Comparison of ENCODE assay signal across 9 mouse cellular contexts in the genomic region with DNA sequence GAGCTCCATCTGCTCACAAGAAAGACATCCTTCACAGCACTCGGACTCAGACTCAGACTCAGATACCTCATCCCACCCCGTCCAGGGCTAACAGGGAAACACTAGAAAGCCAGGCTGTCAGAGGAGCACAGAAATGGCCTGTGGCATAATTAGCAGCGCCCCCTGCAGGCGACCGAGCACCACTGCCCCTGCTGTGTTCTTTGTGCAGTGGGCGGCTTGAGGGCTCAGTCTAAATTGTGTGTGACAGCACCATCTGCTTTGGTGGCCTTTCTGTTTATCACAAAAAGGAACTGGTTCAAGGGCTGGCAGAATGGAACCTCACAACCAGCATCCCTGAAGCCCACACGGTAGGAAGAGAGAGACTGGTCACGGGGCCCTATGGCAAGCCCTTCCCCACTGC. TPM values are rescaled to one million over a fixed set of nuclear protein-coding genes. Genes with fewer than 3 reads are reported as not detected.
DNase-seq lines count a peak whose midpoint lies in the region; ATAC-seq and TF ChIP-seq lines count a peak whose summit lies in the region.
"Had no signal": no experiment of that assay in that cellular context is flagged by ENCODE, and none has a peak within 500 bp of the region (broad histone marks: within the 10 kb centered on the region; RNA-seq: fewer than 3 reads in every experiment).

No protein-coding gene starts in this region.

- H3K27ac ChIP-seq in heart, adult 2 months: no peak overlapping the region
- H3K27ac ChIP-seq in embryonic facial prominence, embryonic 11.5 days (replicated peaks; ENCODE audit: low read depth, low read length): no peak overlapping the region
- H3K27ac ChIP-seq in midbrain, embryonic 10.5 days (replicated peaks): peak overlapping the region; percentile 59
- no peak overlapping the region for H3K27ac ChIP-seq in small intestine, adult 2 months (ENCODE audit: insufficient read depth, low read depth, low read length)
- H3K27ac ChIP-seq: limb, embryonic 12.5 days had no signal

- no peaks in the 10 kb centered on the region for H3K79me2 ChIP-seq in heart, adult 2 months (replicated peaks; ENCODE audit: control insufficient read depth, insufficient read depth, low read length)

- no peak overlapping the region for H3K4me3 ChIP-seq in heart, adult 2 months
- H3K4me3 ChIP-seq in embryonic facial prominence, embryonic 11.5 days (ENCODE audit: low read depth, low read length): no peak overlapping the region
- H3K4me3 ChIP-seq in midbrain, embryonic 10.5 days: no peak overlapping the region
- H3K4me3 ChIP-seq in small intestine, adult 2 months (ENCODE audit: low read depth, low read length): no peak overlapping the region
- H3K4me3 ChIP-seq: limb, embryonic 12.5 days had no signal

- TF ChIP-seq EP300 in heart, adult 2 months (IDR thresholded peaks at IDR 0.05; ENCODE audit: insufficient read depth, low read depth, low read length): no peak

- H3K9me3 ChIP-seq in embryonic facial prominence, embryonic 11.5 days (replicated peaks; ENCODE audit: control insufficient read depth, low read length): no peaks in the 10 kb centered on the region
- no peaks in the 10 kb centered on the region for H3K9me3 ChIP-seq in midbrain, embryonic 10.5 days (replicated peaks)

- H3K9ac ChIP-seq in heart, adult 2 months (ENCODE audit: low read depth, low read length): no peak overlapping the region
- H3K9ac ChIP-seq in embryonic facial prominence, embryonic 11.5 days (replicated peaks; ENCODE audit: low read length): no peak overlapping the region
- H3K9ac ChIP-seq: limb, embryonic 12.5 days had no signal

- peaks cover 5% of the 10 kb centered on the region for H3K36me3 ChIP-seq in heart, adult 2 months (ENCODE audit: control insufficient read depth, insufficient read depth, low read length)
- H3K36me3 ChIP-seq in embryonic facial prominence, embryonic 11.5 days (replicated peaks; ENCODE audit: control insufficient read depth, insufficient read depth, low read depth, low read length): peaks cover 2% of the 10 kb centered on the region
- H3K36me3 ChIP-seq in midbrain, embryonic 10.5 days: peaks cover 98% of the 10 kb centered on the region
- H3K36me3 ChIP-seq in small intestine, adult 2 months (ENCODE audit: control insufficient read depth, insufficient read depth, low read length): peaks cover 26% of the 10 kb centered on the region

- peaks cover 23% of the 10 kb centered on the region for H3K4me1 ChIP-seq in heart, adult 2 months (ENCODE audit: control insufficient read depth, insufficient read depth, low read length)
- H3K4me1 ChIP-seq in embryonic facial prominence, embryonic 11.5 days (ENCODE audit: control insufficient read depth, insufficient read depth, low read length): no peaks in the 10 kb centered on the region
- 0 out of 2 replicates have a peak, but pooled peaks cover 8% of the 10 kb centered on the region for H3K4me1 ChIP-seq in midbrain, embryonic 10.5 days
- peaks cover 17% of the 10 kb centered on the region for H3K4me1 ChIP-seq in small intestine, adult 2 months (ENCODE audit: control insufficient read depth, insufficient read depth, insufficient read length, low read length)

- ATAC-seq in embryonic facial prominence, embryonic 11.5 days (replicated peaks; ENCODE audit: insufficient number of reproducible peaks, low FRiP score, low TSS enrichment, low read depth): no peak
- peak; percentile 69 to 73 for ATAC-seq in hematopoietic stem cell, adult 5-6 weeks (replicated peaks in 1 of 2; ENCODE audit: insufficient read depth in 1 of 2, low FRiP score in 2 of 2, low TSS enrichment in 1 of 2, low read depth in 1 of 2, poor library complexity in 2 of 2, severe bottlenecking in 2 of 2)

- no peak overlapping the region for H3K4me2 ChIP-seq in embryonic facial prominence, embryonic 11.5 days (ENCODE audit: low read depth, low read length)
- H3K4me2 ChIP-seq: limb, embryonic 12.5 days had no signal

- peak; percentile 63 to 82 for DNase-seq in heart, adult 2 months
- DNase-seq in heart, postnatal 25 days (ENCODE audit: low spot score): no peak
- DNase-seq in adrenal gland, postnatal 4 days (ENCODE audit: low spot score in 2 of 2): peak; percentile 35 to 61
- DNase-seq in embryonic facial prominence, embryonic 11.5 days (ENCODE audit: low spot score): peak; percentile 66
- DNase-seq in layer of hippocampus, postnatal 25 days (ENCODE audit: extremely low spot score in 1 of 2, low spot score in 1 of 2): peak; percentile 55 to 84
- DNase-seq in midbrain, embryonic 10.5 days (ENCODE audit: low spot score): peak; percentile 72

- TF ChIP-seq CTCF in heart, adult 2 months (IDR thresholded peaks at IDR 0.05): peak; percentile 94
- TF ChIP-seq CTCF in small intestine, adult 2 months (IDR thresholded peaks at IDR 0.05; ENCODE audit: extremely low read depth, insufficient read length, insufficient replicate concordance, low read depth, low read length): peak; percentile 75

- WGBS in heart, adult 2 months: 33% methylated on average over 8 of the region's 8 CpGs
- 31% methylated on average over 8 of the region's 8 CpGs for WGBS in embryonic facial prominence, embryonic 11.5 days
- WGBS in midbrain, embryonic 10.5 days: 39% methylated on average over 8 of the region's 8 CpGs
- 47% methylated on average over 8 of the region's 8 CpGs for WGBS in small intestine, adult 2 months

- H3K27me3 ChIP-seq in heart, adult 2 months (ENCODE audit: control insufficient read depth, insufficient read depth, low read length): no peaks in the 10 kb centered on the region
- no peaks in the 10 kb centered on the region for H3K27me3 ChIP-seq in embryonic facial prominence, embryonic 11.5 days (ENCODE audit: control insufficient read depth, insufficient read depth, low read length)
- H3K27me3 ChIP-seq in midbrain, embryonic 10.5 days (ENCODE audit: low read depth, poor library complexity, severe bottlenecking): no peaks in the 10 kb centered on the region
- H3K27me3 ChIP-seq in small intestine, adult 2 months (ENCODE audit: control insufficient read depth, insufficient read depth, low read length): no peaks in the 10 kb centered on the region
- H3K27me3 ChIP-seq: limb, embryonic 12.5 days had no signal

- intact Hi-C loops in heart, adult 2 months (cut with DNase I): loop anchor here (2.0 kb wide), 1 partner anchor 138 kb away; the partner anchor contains the start of genes Exoc8 and Sprtn
- intact Hi-C loops in heart, postnatal 25 days (cut with DNase I): loop anchor here (2.0 to 5.0 kb wide), 2 partner anchors 82 to 138 kb away; partner anchors contain the start of genes Exoc8 and Sprtn

- no peak for TF ChIP-seq POLR2A in heart, adult 2 months (IDR thresholded peaks at IDR 0.05; ENCODE audit: insufficient read depth, low read depth, low read length)
- no peak for TF ChIP-seq POLR2A in small intestine, adult 2 months (IDR thresholded peaks at IDR 0.05; ENCODE audit: low read depth, low read length)

RNA-seq across cellular contexts. Expression of gene Disc1, which starts 19.3 kb away (rescaled TPM):
- total RNA-seq in heart, adult 2 months (2021): 1 to 10 TPM; 2.2 to 2.3 TPM
- polyA plus RNA-seq in heart, adult 2 months (2012; rRNA removed): 1.1 and 1.3 TPM in 2 replicates
- total RNA-seq in heart, postnatal 25 days (2021): 1 to 10 TPM; 1.7 to 3.0 TPM
- 1 to 10 TPM; 4.1 to 4.8 TPM for total RNA-seq in adrenal gland, postnatal 4 days (2021)
- 0.84 and 0.86 TPM in 2 replicates for polyA plus RNA-seq in embryonic facial prominence, embryonic 11.5 days (2014; fragmentation: Nextera tagmentation; extraction: Ambion mirVana)
- total RNA-seq in hematopoietic stem cell, adult 5-6 weeks (2017): 2.9 and 4.4 TPM in 2 replicates
- total RNA-seq in layer of hippocampus, postnatal 25 days (2021): 1 to 10 TPM; 4.0 to 5.1 TPM
- 1.4 and 2.0 TPM in 2 replicates for polyA plus RNA-seq in midbrain, embryonic 10.5 days (2016; fragmentation: Nextera tagmentation; extraction: Ambion mirVana)
- 0.28 and 0.32 TPM in 2 replicates for polyA plus RNA-seq in small intestine, adult 2 months (2012; rRNA removed)

RNA-seq across cellular contexts. Expression of gene Tsnax, which starts 21.9 kb away (rescaled TPM):
- total RNA-seq in heart, adult 2 months (2021): 10 to 100 TPM; 66.3 to 73.1 TPM
- 43.2 and 78.8 TPM in 2 replicates for polyA plus RNA-seq in heart, adult 2 months (2012; rRNA removed)
- 10 to 100 TPM; 71.0 to 71.6 TPM for total RNA-seq in heart, postnatal 25 days (2021)
- total RNA-seq in adrenal gland, postnatal 4 days (2021): 10 to 100 TPM; 83.6 to 88.4 TPM
- polyA plus RNA-seq in embryonic facial prominence, embryonic 11.5 days (2014; fragmentation: Nextera tagmentation; extraction: Ambion mirVana): 158 and 159 TPM in 2 replicates
- total RNA-seq in hematopoietic stem cell, adult 5-6 weeks (2017): 63.0 and 71.6 TPM in 2 replicates
- 100 to 1,000 TPM; 131 to 149 TPM for total RNA-seq in layer of hippocampus, postnatal 25 days (2021)
- 138 and 149 TPM in 2 replicates for polyA plus RNA-seq in midbrain, embryonic 10.5 days (2016; fragmentation: Nextera tagmentation; extraction: Ambion mirVana)
- polyA plus RNA-seq in small intestine, adult 2 months (2012; rRNA removed): 8.1 and 12.0 TPM in 2 replicates
